Mouse (Mus musculus) CH12.LX (cell line): Measurements from ENCODE around the gene B3galnt2. TPM values are rescaled to one million over a fixed set of nuclear protein-coding genes. Genes with fewer than 3 reads are reported as not detected.

ENCODE experiments used
- DNase-seq: peaks from one replicate; pipeline ENCODE4 v3.0.0-alpha.2; 2013; ENCODE audit errors: extremely low read depth
- H3K27ac ChIP-seq: 2 replicates; pipeline ENCODE4 v1.5.1; 2012; ENCODE audit warnings: low read depth, mild to moderate bottlenecking, control low read depth, moderate library complexity; ENCODE audit not compliant: insufficient read depth
- H3K27me3 ChIP-seq: replicated peaks from 2 replicates; pipeline ENCODE3; 2012; ENCODE audit warnings: inconsistent platforms
- H3K36me3 ChIP-seq, 2 experiments: replicated peaks in 1 of 2; 2 replicates each; pipeline versions ENCODE3 to v1.6.1; 2012; ENCODE audit warnings: inconsistent platforms in 1 of 2, low read length in 1 of 2, mild to moderate bottlenecking in 1 of 2, mixed read lengths in 1 of 2, moderate library complexity in 1 of 2; ENCODE audit not compliant: control insufficient read depth in 1 of 2, insufficient read depth in 1 of 2
- H3K4me1 ChIP-seq, 2 experiments: 2 replicates each; pipeline ENCODE4 v1.6.1; 2012; ENCODE audit warnings: inconsistent platforms in 1 of 2, moderate library complexity in 1 of 2; ENCODE audit not compliant: insufficient read depth in 2 of 2, control insufficient read depth in 1 of 2
- H3K4me2 ChIP-seq: 2 replicates; pipeline ENCODE4 v1.6.1; 2012; ENCODE audit warnings: low read depth, mild to moderate bottlenecking, control low read depth; ENCODE audit not compliant: poor library complexity, insufficient read depth, severe bottlenecking
- H3K4me3 ChIP-seq, 3 experiments: fragments of 150-350 bp in 1 of 3; sonication (generic) in 1 of 3; replicated peaks in 1 of 3; 2 replicates each; pipeline versions ENCODE3 to v1.5.1; 2011 to 2012; ENCODE audit warnings: low read depth in 2 of 3, low read length in 2 of 3, mild to moderate bottlenecking in 2 of 3, moderate library complexity in 2 of 3, control low read depth in 1 of 3, improper control_type of control experiment in 1 of 3, inconsistent platforms in 1 of 3, mixed read lengths in 1 of 3; ENCODE audit not compliant: poor library complexity in 1 of 3
- H3K79me2 ChIP-seq: replicated peaks from 2 replicates; pipeline ENCODE4 v1.6.1; 2012; ENCODE audit warnings: mild to moderate bottlenecking, moderate library complexity; ENCODE audit not compliant: control insufficient read depth, poor library complexity, insufficient read depth, severe bottlenecking; ENCODE audit errors: extremely low read depth
- H3K9ac ChIP-seq: 2 replicates; pipeline ENCODE4 v1.6.1; 2012; ENCODE audit warnings: low read depth, mild to moderate bottlenecking, control low read depth, moderate library complexity; ENCODE audit not compliant: insufficient read depth
- H3K9me3 ChIP-seq: replicated peaks from 2 replicates; pipeline ENCODE3; 2012; ENCODE audit warnings: low read length, inconsistent platforms, mixed read lengths
- BHLHE40 ChIP-seq: IDR thresholded peaks from 2 replicates; pipeline ENCODE4 v1.6.1; 2011; ENCODE audit warnings: mild to moderate bottlenecking, low read depth, low read length, improper control_type of control experiment
- CHD1 ChIP-seq: IDR thresholded peaks from 2 replicates; pipeline ENCODE4 v1.6.1; 2012; ENCODE audit warnings: low read depth, low read length, improper control_type of control experiment, inconsistent platforms
- CTCF ChIP-seq, 2 experiments: IDR thresholded peaks in 1 of 2; conservative IDR thresholded peaks in 1 of 2; 2 replicates each; pipeline ENCODE4 v1.5.1; 2011 to 2012; ENCODE audit warnings: low read depth in 2 of 2, low read length in 2 of 2, improper control_type of control experiment in 1 of 2, inconsistent platforms in 1 of 2, mild to moderate bottlenecking in 1 of 2, moderate library complexity in 1 of 2
- EP300 ChIP-seq: IDR thresholded peaks from 2 replicates; pipeline ENCODE4 v1.6.1; 2011; ENCODE audit warnings: low read length, improper control_type of control experiment
- ETS1 ChIP-seq: conservative IDR thresholded peaks from 2 replicates; pipeline ENCODE4 v1.6.1; 2012; ENCODE audit warnings: low read depth, mild to moderate bottlenecking, inconsistent platforms, low read length, improper control_type of control experiment, moderate library complexity
- GABPA ChIP-seq: IDR thresholded peaks from 2 replicates; pipeline ENCODE4 v1.6.1; 2012; ENCODE audit warnings: low read depth, low read length, improper control_type of control experiment, inconsistent platforms; ENCODE audit not compliant: insufficient replicate concordance
- HCFC1 ChIP-seq: IDR thresholded peaks from 2 replicates; pipeline ENCODE4 v1.6.1; 2012; ENCODE audit warnings: low read depth, mild to moderate bottlenecking, inconsistent platforms, low read length, improper control_type of control experiment
- JUN ChIP-seq: IDR thresholded peaks from 2 replicates; pipeline ENCODE4 v1.6.1; 2011; ENCODE audit warnings: low read depth, mild to moderate bottlenecking, low read length, improper control_type of control experiment, moderate library complexity; ENCODE audit not compliant: insufficient read depth
- KAT2A ChIP-seq: IDR thresholded peaks from 2 replicates; pipeline ENCODE4 v1.6.1; 2012; ENCODE audit warnings: low read length, improper control_type of control experiment, inconsistent platforms; ENCODE audit not compliant: insufficient replicate concordance
- MAX ChIP-seq: IDR thresholded peaks from 2 replicates; pipeline ENCODE4 v1.6.1; 2011; ENCODE audit warnings: low read length, improper control_type of control experiment
- MAZ ChIP-seq: IDR thresholded peaks from 2 replicates; pipeline ENCODE4 v1.6.1; 2012; ENCODE audit warnings: low read depth, mild to moderate bottlenecking, inconsistent platforms, low read length, improper control_type of control experiment, moderate library complexity
- MEF2A ChIP-seq: IDR thresholded peaks from 2 replicates; pipeline ENCODE4 v1.6.1; 2014; ENCODE audit warnings: low read depth, mild to moderate bottlenecking, inconsistent platforms, low read length, improper control_type of control experiment, borderline replicate concordance
- MXI1 ChIP-seq: IDR thresholded peaks from 2 replicates; pipeline ENCODE4 v1.6.1; 2011; ENCODE audit warnings: mild to moderate bottlenecking, low read depth, low read length, improper control_type of control experiment
- PAX5 ChIP-seq: IDR thresholded peaks from 2 replicates; pipeline ENCODE4 v1.6.1; 2012; ENCODE audit warnings: low read length, inconsistent platforms, mixed read lengths
- POLR2A ChIP-seq: IDR thresholded peaks from 2 replicates; pipeline ENCODE4 v1.6.1; 2011; ENCODE audit warnings: low read depth, mild to moderate bottlenecking, improper control_type of control experiment, low read length
- SMC3 ChIP-seq: IDR thresholded peaks from 2 replicates; pipeline ENCODE4 v1.6.1; 2011; ENCODE audit warnings: low read depth, low read length, improper control_type of control experiment
- TBP ChIP-seq: conservative IDR thresholded peaks from 2 replicates; pipeline ENCODE4 v1.6.1; 2011; ENCODE audit warnings: low read depth, low read length, improper control_type of control experiment
- USF2 ChIP-seq: conservative IDR thresholded peaks from 2 replicates; pipeline ENCODE4 v1.6.1; 2011; ENCODE audit warnings: low read depth, low read length, improper control_type of control experiment
- ZKSCAN1 ChIP-seq: IDR thresholded peaks from 2 replicates; pipeline ENCODE4 v1.6.1; 2012; ENCODE audit warnings: low read depth, inconsistent platforms, low read length, improper control_type of control experiment, borderline replicate concordance
- ZMIZ1 ChIP-seq: IDR thresholded peaks from 2 replicates; pipeline ENCODE4 v1.6.1; 2012; ENCODE audit warnings: low read depth, mild to moderate bottlenecking, inconsistent platforms, low read length, improper control_type of control experiment
- ZNF384 ChIP-seq: IDR thresholded peaks from 2 replicates; pipeline ENCODE4 v1.6.1; 2012; ENCODE audit warnings: low read depth, low read length, improper control_type of control experiment, inconsistent platforms
- dilution Hi-C: fragments of 300-500 bp; cut with MboI; formaldehyde crosslinking; loops from 2 replicates; pipeline ENCODE4 v1.14.3; 2020; ENCODE audit warnings: low sequenced_read_pairs; ENCODE audit not compliant: extremely low pct_unique_long_range_greater_than_20kb, extremely low pct_ligation_motif_present
- in situ Hi-C: fragments of 300-500 bp; cut with MboI; formaldehyde crosslinking; loops from 3 replicates; pipeline ENCODE4 v1.14.3; 2019; ENCODE audit warnings: low sequenced_read_pairs, low pct_ligation_motif_present, low pct_unique_long_range_greater_than_20kb, mixed read lengths
- polyA plus RNA-seq: library from polyadenylated mRNA; unstranded; fragments of >175 nt; gene quantifications from 2 replicates; pipeline ENCODE4 v1.2.1, GENCODE M21; 2012; ENCODE audit warnings: low read depth; ENCODE audit not compliant: insufficient read length
- total RNA-seq, 2 experiments: library from RNA; depleted of rRNA; stranded (reverse); fragments of 300-350 nt in 1 of 2; fragments of >200 nt in 1 of 2; gene quantifications; 2 replicates each; pipeline ENCODE4 v1.2.3; 2012 to 2014

Gene B3galnt2
- total and polyA plus RNA-seq, 3 experiments = 34.1 to 49.3 (median 48.3) TPM

- Histone ChIP-seq H3K79me2 (peaks cover 5% of the 10 kb centered on the region; the same call in 1 of the 2 replicates), H3K9me3 (no peaks in the 10 kb centered on the region), H3K9ac (no peak overlapping the region), H3K36me3 (peaks cover 25 to 45% of the 10 kb centered on the region in 2 experiments), H3K4me1 (no peaks in the 10 kb centered on the region), H3K27ac (no peak overlapping the region), H3K27me3 (no peaks in the 10 kb centered on the region), H3K4me2 (no peak overlapping the region), H3K4me3 (no peak overlapping the region)
- in situ Hi-C loops = no loop called here
- dilution Hi-C loops = no loop called here
- TF ChIP-seq CHD1 (no peak), MAX (no peak), MXI1 (no peak)
- no peak for DNase-seq
Observed at GRCm38 (mm10) chr13:14025554-14025953, 71.3 kb downstream of the B3galnt2 start.

DNA sequence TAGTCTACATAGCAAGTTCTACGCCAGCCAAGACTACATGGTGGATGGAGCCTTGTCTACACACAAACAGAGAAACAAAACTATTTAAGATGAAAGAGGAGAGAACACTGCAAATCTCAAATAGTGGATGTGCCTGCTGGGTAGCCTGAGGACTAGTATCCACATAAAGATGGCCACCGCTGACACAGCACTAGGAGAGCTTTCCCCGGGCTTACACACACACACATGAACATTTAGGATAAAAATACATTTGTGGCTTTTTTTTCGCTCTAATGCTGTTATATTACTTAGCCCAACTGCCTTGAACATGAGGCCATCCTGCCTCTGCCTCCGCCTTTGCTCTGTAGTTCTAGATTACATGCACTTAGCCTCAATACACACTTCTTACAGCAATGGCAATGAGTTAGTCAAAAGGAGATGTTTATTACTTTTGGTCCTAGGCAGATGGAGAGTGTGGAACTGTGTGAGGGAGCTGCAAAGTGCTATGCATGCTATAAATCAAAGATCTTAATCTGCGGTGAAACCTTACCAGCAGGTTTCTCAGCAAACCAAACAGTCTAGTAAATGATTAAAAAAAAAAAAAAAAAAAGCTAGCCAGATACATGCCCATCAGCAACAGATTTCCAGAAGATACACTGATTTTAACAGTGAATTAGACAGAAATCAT lies 72.0 kb downstream of the B3galnt2 start:
- no peak overlapping the region for H3K4me2 ChIP-seq
- H3K9ac ChIP-seq = no peak overlapping the region
- H3K27ac ChIP-seq = no peak overlapping the region
- H3K36me3 ChIP-seq = peaks cover 25 to 48% of the 10 kb centered on the region in 2 experiments
- dilution Hi-C loops = no loop called here
- no peak overlapping the region for H3K4me3 ChIP-seq
- in situ Hi-C loops = no loop called here
- no peaks in the 10 kb centered on the region for H3K4me1 ChIP-seq
- peaks cover 10% of the 10 kb centered on the region; the same call in 1 of the 2 replicates for H3K79me2 ChIP-seq
- TF ChIP-seq ZKSCAN1 = no peak
- no peak for TF ChIP-seq JUN
- TF ChIP-seq EP300 = no peak
- no peak for TF ChIP-seq MEF2A
- TF ChIP-seq ZMIZ1 = no peak
- TF ChIP-seq MAZ = no peak
- no peak for TF ChIP-seq SMC3
- TF ChIP-seq PAX5 = no peak
- TF ChIP-seq ETS1 = no peak
- no peak for TF ChIP-seq HCFC1
- no peak for TF ChIP-seq TBP
- TF ChIP-seq USF2 = no peak
- no peak for TF ChIP-seq ZNF384
- no peak for TF ChIP-seq CTCF (conservative IDR thresholded peaks at IDR 0.05 in 1 of 2, IDR thresholded peaks at IDR 0.05 in 1 of 2; ENCODE audit: low read depth in 2 of 2, low read length in 2 of 2)
- TF ChIP-seq KAT2A = no peak
- TF ChIP-seq BHLHE40 = no peak
- TF ChIP-seq CHD1 = no peak
- no peak for TF ChIP-seq GABPA
- no peak for TF ChIP-seq POLR2A
- H3K9me3 ChIP-seq = no peaks in the 10 kb centered on the region
- no peaks in the 10 kb centered on the region for H3K27me3 ChIP-seq
- DNase-seq = no peak
